Mouse (Mus musculus): ENCODE results near the gene Mphosph9. TPM values are rescaled to one million over a fixed set of nuclear protein-coding genes. Genes with fewer than 3 reads are reported as not detected.
"Not testable (repeated sequence)": the region's sequence is repeated elsewhere in the genome, so short reads cannot be mapped to it uniquely, and the experiment has no call there.

The Mphosph9 gene
- polyA plus RNA-seq, 1 experiment = 7.2 TPM

DNA sequence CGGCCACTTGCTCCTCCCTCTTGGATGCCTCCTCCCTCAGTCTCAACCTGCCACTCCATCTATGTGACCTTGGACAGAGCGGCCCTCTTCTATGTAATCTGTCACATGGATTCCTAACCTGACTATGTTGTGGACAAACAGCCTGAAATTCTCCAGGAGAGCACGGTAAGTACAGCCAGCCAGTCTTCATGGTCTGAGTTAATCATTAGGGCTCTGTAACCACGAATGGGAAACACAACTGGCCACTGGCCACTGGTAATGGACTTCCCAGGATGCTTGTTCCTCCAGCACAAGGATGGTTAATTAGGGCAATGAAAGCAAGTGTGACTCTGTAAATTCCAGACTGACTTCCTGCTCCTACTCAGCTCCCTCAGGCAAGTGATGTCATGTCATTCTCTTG lies 91.6 kb downstream of the Mphosph9 start:
- DNase-seq (ENCODE audit: low spot score) = no peak

DNA sequence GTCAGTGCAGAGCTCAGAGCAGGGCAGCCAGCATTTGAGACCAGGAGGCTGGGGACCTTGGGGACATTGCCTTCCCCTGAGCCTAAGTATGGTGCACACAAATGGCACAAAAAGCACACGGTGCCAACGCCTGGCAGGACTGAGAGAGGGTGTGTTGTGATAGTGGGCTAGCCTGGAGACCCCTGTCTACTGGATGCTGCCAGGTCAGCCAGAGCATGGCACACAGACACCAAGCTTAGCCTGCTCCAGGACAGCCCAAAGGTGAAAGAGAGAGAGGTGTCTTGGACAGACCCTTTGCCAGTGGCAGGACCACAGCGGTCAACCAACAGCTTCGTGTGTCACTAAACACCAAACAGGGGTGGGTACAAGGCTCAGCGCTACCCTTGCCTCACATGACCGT lies 93.0 kb downstream of the Mphosph9 start:
- DNase-seq (ENCODE audit: low spot score) = no peak

DNA sequence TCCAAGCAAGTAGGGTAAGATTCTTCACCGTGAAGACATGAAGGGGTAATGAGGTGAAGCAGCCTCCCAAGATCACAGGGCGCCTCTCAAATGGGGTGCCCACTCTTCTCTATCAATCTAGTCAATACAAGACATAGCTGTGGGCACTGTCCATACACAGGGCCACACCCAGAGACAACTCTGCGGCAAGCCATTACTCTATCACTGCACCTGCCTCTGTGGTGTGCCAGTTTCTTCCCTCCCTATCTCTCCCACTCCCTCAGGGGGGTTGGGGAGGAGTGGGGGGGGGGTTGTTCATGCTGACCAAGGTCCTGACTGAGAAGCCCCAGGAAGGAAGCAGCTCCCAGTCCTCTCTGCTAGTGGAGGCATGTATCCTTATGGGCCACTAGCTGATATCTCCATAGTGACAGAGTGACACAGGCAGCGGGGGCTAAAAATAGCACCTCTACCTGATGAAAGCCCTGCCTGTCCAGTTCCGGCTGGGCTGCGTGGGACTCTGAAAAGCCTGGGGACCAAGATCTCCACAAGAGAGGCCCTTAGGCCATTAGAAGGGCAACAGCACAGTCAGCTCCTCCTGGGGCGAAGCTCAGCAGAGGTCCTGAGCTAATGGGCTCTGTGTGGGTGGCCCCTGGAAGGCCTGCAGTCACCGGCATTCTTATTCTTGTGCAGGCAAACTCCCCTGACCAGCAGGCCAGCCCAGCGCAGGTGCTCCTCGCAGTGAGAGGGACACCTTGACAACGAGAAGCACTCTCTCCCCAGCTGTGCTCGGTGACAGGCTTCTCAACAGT lies 93.7 kb downstream of the Mphosph9 start:
- DNase-seq (ENCODE audit: low spot score) = no peak

DNA sequence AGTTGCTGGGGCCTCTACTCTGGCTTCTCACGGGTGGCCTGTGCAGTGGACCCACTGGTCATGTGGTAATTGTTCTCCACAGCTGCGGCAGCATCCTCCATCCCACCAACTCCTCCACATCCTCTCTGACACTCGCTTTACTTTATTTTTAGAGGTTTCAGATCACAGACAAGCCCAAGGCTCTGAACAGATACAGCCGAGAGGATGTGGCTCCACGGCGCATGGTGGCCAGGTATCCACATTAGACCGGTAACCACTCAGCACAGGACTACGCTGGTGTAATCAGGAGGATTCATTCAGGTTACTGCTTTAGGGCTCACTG lies 94.7 kb downstream of the Mphosph9 start:
- DNase-seq (ENCODE audit: low spot score) = no peak

DNA sequence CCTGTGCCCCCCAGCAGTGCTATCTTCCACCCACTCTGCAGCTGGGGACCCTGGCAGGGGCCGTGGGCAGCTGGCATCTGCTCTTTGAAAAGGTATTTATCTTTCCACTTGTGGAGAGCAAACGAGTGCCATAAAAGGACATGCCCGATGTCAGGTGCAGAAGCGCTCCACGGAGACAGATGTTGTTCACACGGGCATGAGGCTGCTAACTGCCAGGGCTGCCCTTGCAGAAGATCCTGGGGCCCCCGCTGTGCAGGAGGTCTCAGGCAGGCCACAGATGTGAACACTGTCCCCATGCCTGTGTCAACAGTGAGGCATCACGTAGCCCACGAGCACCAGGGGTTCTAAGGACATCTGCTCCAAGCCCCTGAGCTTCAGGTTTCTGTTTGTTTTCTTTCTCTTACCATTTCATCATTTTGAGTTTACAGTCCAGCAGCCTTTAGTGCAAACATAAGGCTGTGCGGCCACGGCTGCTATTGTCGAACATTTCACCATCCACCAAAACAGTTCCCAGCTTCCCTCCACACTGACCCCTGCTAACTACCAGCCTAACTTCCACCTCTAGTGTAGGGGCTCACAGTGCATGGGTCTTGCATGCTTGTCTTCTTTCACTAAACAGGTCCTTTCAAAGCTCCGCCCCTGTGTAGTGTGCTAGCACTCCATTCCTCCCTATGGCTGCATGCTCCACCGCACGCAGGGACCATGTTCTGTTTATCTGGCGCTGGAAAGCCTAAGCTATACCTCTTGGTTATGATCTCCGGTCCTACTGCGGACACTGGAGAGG lies 95.2 kb downstream of the Mphosph9 start:
- DNase-seq (ENCODE audit: low spot score) = no peak

DNA sequence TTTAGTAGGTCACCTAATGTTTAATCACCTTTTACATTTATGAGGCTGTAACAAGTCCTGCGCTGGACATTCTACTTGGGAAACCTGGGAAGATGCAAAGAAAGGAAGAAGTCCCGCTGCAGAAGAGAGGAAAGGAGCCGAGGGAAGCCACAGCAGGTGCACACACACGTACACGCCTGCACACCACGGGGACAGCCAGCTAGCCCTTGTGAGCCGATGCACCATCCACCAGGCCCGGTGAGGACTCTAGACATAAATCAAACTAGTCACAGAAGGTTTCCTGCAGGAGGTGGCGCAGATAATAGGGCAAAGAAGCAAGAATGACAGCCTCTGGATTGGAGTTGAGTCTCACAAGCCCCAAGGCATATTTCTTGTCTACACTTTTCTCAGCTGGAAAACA lies 97.3 kb downstream of the Mphosph9 start:
- DNase-seq (ENCODE audit: low spot score) = no peak

DNA sequence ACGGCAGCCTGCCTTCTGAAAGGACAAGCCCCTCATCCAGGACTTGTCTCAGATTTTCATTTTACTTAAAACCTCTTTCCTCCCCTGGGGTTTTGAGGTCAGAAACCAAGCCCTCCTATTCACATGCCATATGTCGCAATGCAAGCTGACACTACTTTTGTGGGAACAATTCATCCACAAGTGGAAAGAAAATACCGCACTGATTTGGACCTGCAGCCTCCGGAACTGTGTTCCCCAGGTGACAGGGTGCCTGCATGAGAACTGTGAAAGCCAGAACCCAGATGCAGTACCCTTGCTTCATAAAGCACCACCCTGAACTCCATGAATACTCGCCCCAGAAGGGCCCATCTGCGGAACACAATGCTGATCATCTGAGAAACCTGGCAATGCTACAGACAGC lies 100.6 kb downstream of the Mphosph9 start:
- no peak for DNase-seq (ENCODE audit: low spot score)

DNA sequence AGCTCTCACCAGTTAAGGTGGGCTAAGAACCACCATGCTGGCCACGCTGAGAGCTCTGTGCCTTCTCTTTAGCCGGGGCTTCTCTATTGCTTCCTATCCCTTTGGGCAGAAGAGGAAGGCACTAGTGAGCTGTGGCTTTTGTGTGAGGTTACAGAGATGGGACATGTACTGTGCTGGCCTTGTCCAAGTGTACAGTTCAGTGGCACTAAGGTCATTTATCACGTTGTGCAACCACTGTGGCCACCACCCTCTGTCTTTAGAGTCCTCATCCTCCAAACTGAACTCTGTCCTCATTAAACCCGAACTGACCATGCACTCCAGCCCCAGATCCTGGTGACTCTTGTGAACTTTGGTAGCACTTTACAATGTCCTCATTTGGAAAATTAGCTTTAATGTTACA lies 101.3 kb downstream of the Mphosph9 start:
- DNase-seq (ENCODE audit: low spot score) = no peak

DNA sequence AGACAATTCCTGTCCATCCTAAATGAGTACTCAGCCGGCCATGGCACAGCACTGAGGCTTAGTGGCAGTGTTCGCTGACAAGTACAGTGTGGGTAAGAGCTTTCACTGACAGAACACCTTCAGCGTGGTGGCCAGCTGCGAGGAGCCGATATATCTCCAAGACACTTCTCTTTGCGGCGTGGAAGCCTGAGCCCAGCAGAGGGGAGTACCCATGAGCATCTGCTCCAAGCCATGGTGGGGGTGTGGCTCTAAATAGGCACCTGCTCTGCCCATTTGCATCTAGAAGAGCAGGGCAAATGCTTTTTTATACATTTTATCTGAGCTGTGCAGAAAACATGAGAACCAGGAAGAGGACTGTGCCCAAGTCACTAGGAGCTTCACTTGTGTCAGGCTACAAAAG lies 101.9 kb downstream of the Mphosph9 start:
- no peak for DNase-seq (ENCODE audit: low spot score)

DNA sequence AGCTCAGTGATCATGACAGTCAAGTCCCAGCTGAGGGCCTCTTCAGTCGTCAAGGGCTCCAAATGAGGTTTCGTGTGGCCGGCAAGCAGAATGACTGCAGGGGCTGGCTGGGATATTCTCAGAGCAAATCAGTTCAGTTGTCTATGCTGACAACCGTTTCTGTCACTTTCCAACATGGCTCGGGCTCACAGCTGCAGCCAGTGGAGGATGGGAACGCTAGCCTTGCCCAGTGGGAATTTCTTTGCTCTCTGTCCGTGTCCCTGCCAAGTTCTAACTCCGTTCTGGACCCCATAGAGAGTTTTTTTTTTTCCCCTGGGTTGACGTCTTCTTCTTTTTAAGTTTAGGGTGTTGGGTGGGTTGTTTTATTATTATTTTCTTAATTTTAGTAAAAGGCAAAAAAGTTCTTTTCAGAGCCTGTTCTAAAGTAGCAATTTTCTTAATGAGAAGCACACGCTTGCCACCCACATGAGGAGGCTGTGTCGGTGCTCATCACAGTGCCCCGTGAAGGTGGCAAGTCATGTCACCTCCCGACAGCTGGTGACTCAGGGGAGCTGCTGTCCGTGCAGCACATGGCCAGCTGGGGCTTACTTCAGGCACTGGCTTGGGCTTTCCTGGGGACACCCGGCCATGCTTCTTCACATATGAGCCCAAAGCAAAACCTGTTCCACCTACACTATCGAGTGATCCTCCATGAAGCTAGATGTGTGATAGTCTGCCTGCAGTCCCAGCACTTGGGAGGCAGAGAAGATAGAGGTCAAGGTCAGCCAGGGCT lies 103.3 kb downstream of the Mphosph9 start:
- DNase-seq (ENCODE audit: low spot score) = no peak

DNA sequence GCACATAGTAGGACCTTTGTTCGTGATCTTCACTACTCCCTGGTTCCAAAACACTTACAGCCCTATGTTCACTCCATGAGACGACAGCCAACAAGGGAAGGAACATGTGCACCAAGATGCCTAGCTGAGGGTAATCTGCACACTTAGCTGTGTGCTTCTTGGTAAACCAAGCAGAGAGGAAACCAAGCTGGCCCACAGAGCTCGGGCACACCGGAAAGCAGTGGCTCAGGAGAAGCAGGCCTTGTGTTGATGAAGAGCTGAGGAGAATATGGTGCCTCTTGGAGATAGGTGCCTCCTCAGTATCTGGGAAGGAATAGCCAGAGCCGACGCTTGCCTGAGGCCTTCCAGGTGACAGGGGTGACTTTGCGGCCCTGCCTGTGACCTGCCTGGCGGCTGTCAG lies 104.2 kb downstream of the Mphosph9 start:
- DNase-seq (ENCODE audit: low spot score) = no peak

DNA sequence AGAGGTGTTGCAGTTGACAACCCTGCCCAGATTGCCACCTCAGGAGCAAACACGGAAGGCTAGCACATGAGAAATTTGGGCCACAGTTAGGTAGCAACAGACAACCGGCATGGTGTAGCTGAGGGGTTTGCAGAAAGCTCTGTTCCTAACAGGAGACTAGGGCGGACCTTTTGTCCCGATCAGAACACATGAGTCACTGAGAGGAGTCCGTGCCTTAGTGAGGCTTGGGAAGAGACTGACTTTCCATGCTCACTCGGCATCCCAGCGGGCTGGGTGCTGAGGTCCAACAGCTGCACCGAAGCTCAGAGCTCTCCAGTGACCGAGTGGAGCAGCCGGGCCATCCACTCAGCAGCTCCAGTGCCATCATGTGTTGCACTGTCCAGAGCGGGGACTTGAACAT lies 105.1 kb downstream of the Mphosph9 start:
- DNase-seq (ENCODE audit: low spot score) = no peak

DNA sequence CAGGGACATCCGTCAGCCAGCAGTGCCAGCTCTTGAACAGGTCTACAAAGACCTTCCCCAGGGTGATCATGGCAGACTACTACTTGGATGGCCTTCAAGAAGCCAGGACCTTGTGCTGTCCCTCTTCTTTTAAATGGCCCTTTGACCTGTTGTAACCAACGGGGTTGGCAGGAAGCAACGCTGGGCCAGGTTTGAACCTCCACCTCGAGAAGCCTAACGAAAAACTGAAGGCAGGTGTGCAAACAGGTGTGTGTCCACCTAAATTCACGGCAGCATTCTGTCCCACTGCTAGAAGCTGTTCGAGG lies 106.1 kb downstream of the Mphosph9 start:
- no peak for DNase-seq (ENCODE audit: low spot score)

DNA sequence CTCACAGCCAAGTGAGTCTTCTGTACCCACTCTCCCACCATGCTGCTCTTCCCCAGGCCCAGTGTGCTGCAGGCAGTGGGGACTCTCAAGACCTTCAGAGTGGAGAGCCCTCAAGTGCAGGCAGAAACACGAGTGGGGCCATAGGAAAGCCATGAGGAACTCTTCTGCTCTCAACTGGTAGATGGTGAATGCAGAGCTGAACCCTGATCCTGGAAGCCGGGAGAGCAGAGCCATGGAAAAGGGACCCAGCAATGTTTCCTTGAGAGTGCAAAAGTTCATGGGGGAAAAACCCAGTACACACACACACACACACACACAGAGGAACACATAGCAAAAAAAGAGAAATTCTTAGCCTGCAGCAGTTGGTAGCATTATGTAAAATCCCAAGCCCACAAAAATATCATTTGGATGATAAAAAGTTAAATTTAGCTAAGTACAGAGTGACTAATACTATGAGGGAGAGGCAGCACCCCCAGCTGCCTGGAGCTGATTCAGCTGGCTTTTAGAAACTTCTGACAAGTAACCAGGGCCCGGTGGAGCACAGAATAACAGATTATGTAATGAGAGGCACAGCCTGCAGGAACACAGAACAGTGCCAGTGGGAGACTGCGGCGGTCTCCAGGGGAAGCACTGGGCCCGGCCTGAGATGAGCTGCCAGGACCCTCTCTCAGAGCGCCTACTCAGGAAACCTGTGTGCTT lies 106.6 kb downstream of the Mphosph9 start:
- no peak for DNase-seq (ENCODE audit: low spot score)

DNA sequence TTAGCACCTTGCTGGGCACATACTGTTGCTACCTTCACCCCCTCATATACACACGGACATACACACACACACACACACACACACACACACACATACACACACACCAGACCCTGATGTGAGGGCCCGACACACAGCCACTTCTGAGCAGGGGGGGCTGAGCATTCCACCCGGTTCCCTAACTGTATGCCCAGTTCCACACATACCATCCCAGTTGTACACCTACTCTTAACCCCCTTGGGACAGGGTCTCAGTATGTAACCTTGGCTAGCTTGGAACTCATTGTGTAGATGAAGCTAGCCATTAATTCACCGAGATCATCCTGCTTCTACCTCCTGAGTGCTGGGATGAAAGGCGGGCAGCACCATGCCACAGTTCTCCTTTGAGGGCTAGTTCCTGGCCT lies 107.2 kb downstream of the Mphosph9 start:
- no peak for DNase-seq (ENCODE audit: low spot score)

DNA sequence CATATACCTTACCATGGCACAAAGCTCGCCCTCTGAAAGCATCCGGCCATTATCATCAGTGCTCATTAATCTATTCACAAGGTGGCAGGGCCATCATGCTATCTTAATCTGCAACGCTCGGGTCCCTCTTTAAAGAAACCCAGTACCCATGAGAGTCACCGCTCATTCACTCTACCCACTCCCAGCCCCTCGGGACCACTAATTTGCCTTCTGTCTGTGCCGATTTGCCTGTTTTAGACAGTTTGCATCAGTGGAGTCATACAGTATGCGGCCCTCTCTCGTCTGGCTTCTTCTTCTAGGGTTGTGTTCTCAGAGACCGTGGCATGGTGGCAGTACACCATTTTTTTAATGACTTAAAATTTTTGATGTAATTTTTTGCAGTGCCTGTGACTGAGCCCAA lies 108.3 kb downstream of the Mphosph9 start:
- no peak for DNase-seq (ENCODE audit: low spot score)

DNA sequence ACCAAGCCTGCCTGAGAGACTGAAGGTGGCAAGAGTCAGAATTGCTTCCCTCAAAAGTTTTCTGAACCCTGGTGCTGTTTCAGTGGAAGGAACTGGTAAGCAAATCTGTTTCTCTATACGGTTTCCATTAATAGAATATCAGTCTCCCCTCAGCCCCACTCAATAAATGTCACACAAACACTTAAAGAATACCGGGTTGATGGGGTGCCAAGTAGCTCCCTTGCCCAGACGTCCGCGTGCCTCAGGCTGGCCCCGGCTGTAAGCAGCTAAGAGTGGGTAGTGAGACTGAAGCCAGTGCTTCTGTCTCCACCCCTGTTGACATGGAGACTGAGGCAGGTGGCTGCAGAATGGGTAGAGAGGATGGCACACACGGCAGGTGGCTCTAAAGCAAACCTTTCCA lies 108.8 kb downstream of the Mphosph9 start:
- no peak for DNase-seq (ENCODE audit: low spot score)

DNA sequence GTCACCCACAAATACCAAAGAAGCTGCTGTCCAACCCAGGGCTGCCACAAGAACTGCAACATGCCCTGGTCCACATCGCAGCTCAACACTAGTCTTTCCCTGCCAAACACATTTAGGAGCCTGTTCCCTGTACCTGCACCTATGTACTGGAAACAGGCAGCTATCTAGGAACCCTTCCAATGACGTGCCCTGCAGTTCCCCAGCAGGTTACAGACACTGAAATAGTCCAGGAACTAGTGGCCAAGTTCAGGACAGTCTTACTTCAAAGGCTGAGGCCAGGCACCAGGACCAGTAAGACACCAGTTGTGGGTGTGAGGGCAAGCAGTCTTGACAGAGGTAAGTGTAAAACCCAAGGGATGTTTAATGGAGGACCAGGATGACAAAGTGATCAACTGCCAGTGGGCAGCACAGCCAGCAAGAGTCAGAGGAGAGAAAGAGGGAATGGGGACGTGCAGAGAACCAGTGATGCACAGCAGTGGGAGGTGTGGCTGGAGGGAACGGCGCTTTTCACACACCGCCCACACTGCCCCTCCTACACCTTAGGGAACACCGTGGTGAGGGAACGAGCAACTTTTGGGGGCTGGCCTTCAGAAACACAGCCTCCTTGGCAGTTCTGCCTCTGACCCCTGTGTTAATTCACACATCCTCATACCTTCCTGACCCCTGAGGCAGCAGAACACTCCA lies 110.1 kb downstream of the Mphosph9 start:
- no peak for DNase-seq (ENCODE audit: low spot score)

DNA sequence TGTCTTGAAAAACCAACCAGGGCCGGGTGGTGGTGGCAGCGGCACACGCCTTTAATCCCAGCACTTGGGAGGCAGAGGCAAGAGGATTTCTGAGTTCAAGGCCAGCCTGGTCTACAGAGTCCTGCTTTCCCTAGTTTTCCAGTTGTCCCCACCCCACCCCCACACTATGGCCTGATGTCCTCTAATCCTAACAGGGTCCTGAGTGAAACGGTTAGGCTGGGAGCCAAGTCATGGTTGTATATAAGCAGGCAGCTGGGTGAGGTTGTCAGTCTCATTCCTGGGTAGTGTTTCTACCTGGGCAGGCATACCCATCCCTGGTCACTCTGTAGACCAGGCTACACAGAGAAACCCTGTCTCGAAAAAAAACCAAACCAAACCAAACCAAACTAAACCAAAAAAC lies 110.7 kb downstream of the Mphosph9 start:
- not testable (repeated sequence) for DNase-seq (ENCODE audit: low spot score)

DNA sequence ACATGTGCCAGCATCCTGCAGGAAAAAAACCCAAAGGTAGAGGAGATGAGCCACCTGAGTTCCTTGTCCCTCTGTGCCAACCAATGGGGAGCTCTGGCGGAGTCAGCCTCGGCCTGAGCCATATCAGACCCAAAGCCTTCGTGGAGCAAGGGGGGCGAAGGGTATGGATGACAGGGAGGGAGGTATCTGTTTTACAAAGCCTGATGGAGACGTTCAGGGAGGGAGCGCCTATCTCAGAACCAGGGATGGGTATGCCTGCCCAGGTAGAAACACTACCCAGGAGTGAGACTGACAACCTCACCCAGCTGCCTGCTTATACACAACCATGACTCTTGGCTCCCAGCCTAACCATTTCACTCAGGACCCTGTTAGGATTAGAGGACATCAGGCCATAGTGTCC lies 111.4 kb downstream of the Mphosph9 start:
- DNase-seq (ENCODE audit: low spot score) = no peak

DNA sequence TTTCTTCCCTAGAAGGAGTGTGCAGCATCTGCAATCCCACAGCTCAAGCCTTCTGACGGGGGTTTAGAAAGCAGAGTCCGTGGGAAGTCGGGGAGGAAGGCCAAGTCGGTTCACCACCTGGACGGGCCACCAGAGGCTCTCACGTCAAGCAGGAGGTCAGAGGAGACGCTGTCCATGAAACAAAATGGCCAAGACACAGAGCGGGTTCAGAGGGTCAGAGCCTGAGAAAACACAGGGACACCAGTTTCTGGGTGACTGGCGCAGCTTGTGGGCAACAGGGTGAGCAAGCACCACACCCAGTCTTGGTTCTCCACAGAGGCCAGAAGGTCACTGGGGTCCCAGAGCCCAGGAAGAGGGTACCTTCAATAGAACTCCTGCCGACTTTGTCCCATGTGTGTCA lies 112.1 kb downstream of the Mphosph9 start:
- DNase-seq (ENCODE audit: low spot score) = no peak

Measured in urinary bladder, adult 2 months (tissue).